Mouse (Mus musculus) brain, embryonic 14.5 days (tissue): ENCODE measurements around the gene Terb1. TPM values are rescaled to one million over a fixed set of nuclear protein-coding genes. Genes with fewer than 3 reads are reported as not detected.

ENCODE experiments used
- DNase-seq: peaks from one replicate; pipeline ENCODE4 v3.0.0-alpha.2; 2011; ENCODE audit warnings: low read depth
- CTCF ChIP-seq: fragments of 200-500 bp; IDR thresholded peaks from 2 replicates; pipeline ENCODE4 v1.5.1; 2012; ENCODE audit warnings: inconsistent platforms, mild to moderate bottlenecking, moderate library complexity, borderline replicate concordance; ENCODE audit not compliant: insufficient read depth, insufficient read length; ENCODE audit errors: extremely low read depth
- POLR2A ChIP-seq: fragments of 200-500 bp; IDR thresholded peaks from 2 replicates; pipeline ENCODE4 v1.6.1; 2012; ENCODE audit warnings: mild to moderate bottlenecking, inconsistent platforms, borderline replicate concordance; ENCODE audit not compliant: poor library complexity, insufficient read depth, insufficient read length, severe bottlenecking; ENCODE audit errors: extremely low read depth
- polyA plus RNA-seq: library from polyadenylated mRNA; depleted of rRNA; stranded (reverse); fragments of >200 nt; gene quantifications from 2 replicates; pipeline ENCODE4 v1.2.3, GENCODE M21; 2012; rRNA removed

Gene Terb1
- 0.38 and 0.57 TPM in 2 replicates for polyA plus RNA-seq

DNA sequence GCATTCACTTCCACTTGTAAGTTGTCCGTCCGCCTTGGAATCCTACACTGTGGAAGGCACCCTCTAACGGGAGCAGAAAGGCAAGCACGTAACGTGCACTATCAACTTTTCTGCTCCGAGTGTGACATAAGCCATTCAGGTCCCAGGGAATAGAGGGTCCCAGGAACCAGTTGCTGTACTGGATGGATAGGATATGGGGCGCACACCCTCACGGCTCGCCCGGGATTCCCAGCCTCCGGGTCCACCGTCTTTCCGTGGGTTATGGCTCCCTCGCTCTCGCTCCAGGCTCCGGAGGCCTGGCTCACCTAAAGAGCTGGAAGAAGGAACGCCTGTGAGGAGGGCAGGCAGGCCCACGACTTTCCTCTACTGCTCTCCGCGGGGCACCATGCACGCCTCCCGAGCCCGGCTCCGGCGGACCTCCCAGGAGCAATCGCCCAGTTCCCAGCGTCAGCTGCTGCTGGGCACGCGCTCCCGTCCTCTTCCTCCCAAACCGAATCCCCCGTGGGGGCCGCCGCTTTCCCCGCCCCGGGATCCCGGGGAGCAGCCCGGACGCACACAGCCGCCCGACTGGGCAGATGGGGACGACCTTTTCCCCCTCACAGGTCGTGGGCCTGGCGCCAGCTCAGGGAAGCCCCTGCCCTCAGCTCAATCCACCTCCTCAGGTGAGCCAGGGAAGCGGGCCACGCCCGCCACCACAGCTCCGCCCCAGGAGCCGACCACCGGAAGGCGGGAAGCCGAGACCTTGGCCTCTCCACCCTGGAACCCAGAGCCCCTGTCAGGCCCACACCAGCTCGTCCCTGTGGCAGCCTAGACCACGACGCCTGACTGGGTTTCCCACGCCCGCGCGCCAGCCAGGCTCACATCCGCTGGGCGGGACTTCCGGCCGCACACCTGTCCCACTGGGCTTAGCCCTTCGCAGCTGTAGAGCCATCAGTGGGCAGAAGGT lies at the start of gene Terb1:
Gene Terb1 (minus strand): TSS at position 850 of the 946 bp plus-strand sequence.
- no peak for TF ChIP-seq POLR2A
- TF ChIP-seq CTCF: no peak
- DNase-seq: peak; percentile 36

DNA sequence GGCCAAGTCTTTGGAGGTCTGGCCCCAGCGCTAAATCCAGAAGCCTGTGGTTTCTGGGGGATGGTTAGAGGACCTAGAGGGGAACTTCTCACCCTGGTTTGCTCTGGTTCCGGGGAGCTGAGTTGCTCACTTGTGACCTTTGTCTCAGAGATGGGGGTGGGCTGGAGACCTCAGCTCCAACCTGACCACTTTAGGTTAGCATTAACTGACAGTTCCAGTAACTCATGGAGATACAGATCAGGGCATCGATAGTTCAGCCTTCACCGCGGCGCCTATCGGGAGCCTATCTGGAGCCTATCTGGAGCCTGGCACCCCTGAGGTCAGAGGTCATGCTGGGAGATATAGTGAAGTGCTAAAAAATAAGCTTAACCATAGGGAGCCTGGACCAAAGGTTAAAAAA lies 47.5 kb upstream of the Terb1 start:
- no peak for TF ChIP-seq CTCF
- no peak for TF ChIP-seq POLR2A
- DNase-seq: no peak

DNA sequence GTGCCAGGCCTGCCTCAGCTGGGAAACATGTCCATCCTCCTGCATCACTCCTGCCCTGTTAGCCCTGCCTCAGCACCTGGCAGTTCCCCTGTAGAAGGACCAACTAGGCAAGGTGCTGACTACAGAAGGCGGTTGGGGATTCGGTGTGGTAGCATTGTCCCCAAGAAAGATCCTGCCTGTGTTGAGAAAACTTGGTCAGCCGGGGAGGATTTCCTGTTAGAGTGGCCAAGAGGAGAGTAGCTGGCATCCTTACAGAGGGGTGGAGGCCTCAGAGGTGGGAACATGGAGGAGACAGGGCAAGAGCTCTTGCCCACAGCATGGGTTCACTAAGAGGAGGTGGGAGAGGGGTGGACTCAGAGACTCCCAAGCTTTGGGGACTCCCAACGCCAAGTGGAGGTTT lies 45.5 kb upstream of the Terb1 start:
- DNase-seq: no peak
- TF ChIP-seq POLR2A (no peak), CTCF (no peak)

DNA sequence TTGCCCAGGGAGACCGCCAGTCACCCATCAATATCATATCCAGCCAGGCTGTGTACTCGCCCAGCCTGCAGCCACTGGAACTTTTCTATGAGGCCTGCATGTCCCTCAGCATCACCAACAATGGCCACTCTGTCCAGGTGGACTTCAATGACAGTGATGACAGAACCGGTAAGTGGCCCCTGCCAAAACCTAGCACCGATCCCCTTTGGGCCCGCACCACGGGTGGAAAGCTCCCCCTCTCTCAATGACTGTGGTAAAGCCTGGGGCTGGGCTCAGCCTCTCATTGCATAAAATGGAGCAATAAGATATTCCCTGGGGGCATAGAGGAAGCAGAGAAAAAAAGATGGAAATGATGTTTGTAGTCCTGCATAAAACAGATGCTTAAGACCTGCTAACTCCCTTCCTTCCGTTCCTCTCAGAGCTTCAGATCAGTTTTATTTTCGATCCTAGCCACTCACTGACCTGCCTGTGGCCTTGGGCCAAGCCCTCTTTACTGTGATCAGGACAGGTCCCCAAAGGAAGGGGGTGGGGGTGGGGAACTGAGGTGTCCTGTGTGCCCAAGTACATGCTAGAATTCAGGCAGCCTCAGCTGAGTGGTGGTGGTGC lies 33.8 kb upstream of the Terb1 start:
- TF ChIP-seq POLR2A (no peak), CTCF (no peak)

DNA sequence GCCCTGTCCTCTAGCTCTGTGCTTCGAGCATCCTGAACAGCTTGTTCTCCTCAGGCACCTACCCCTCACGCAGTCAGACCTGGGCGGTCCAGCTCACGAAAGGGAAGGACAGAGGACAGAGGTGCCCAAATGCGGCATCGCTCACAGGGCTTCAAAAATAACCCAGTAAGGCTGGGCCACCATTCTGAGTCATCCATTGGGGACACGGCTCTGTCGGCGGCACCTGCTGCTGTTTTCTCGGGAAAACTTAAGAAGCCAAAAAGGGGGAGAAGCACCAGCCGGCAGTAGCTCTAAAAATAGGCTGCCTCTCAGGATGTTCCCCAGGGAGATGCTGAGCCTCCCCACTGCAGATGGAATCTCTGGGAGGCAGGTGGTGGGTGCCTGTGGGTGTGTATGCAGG lies 32.5 kb upstream of the Terb1 start:
- TF ChIP-seq POLR2A (no peak), CTCF (no peak)
- no peak for DNase-seq

More for the DNA sequence above, 33.8 kb upstream of the Terb1 start:
- DNase-seq: no peak

DNA sequence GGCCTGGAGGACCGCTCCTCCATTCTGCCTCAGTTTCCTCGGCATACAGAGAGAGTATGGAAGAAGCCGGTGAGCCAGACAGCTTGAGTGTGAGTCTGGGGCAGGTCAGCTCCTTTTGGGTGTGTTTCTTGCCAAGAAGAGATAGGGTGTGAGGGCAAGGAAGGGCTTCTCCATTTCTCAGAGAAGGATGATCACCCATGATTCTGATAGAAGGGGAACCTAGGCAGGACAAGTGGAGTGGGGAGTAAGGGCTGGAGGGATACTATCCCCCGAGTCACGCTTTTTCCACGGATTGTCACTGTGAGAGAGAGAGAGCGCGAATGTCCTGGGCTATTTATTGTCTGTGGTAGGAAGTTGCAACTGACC lies 31.8 kb upstream of the Terb1 start:
- DNase-seq: no peak
- TF ChIP-seq POLR2A (no peak), CTCF (no peak)

DNA sequence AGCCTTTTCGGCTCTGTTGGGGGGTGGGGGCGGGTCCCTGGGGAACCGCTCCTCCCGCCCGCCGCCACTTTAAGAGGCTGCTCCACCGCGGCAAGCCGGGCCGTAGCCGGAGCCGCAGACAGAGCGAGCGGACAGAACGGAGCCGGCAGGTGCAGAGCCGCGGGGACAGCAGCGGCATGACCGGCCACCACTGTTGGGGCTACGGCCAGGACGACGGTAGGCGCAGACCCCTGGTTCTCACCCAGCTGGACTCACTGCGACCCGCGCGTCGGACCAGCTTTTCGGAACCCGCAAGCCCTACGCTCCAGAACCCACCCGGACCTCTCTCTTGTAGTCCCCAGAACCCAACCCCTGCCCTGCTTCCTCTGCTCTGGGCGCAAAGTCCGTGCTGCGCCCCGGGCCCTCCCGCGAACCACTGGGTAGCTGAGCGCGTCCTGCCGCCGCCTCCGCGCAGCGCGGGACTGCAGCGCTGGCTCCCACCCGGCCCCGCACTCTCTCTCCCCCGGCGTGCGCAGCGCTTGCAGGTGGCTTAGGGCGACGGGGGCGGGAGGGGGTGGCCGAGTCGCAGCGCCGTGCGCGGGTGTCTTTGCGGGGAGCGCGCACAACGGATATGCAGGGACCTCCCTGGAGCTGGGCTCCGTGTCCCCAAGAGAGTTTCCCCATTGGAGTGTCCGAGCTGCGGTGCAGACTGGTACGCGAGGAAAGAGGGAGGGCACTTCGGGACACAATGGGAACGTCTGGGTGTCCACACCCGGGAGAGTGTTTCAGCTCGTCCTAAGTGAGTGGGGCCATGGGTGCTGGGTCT lies 31.2 kb upstream of the Terb1 start:
- TF ChIP-seq CTCF: no peak
- peak; percentile 31 for DNase-seq

DNA sequence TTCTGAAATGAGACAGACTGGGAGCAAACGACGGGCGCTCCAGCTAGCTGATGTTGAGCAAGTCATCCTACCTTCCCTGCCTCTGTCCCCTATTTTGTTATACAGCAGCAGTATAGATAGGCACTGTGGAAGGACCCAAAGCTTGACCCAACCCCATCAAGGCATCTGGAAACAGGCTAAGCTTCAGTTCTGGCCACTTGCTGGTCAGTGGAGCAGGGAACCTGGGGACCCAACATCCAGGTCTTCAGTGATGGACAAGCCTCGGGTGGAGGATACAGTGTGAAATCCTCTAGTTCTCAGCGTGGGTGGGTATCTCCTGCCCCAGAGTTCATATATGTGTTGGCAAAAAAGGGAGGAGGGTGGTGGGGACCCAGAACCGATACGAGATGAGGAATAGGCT lies 30.5 kb upstream of the Terb1 start:
- no peak for TF ChIP-seq POLR2A
- no peak for TF ChIP-seq CTCF
- DNase-seq: no peak

DNA sequence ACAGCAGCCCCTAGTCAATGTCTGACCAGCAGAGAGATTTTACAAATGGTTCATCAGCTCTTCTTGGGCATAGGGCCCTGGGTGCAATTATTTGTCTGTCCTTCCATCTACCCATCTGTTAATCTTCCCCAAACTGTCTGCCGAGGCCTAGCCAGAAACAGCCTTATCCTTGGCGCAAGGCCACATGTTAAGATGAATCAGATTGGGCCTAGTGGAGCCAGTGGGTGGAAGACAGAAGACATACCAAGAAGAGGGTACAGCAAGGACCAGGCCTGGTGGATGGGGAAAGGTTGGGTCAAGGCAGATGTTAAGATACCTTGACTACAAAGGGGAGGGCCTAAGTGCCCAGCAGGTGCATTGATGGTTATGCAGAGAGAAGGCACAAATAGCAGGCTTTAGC lies 29.9 kb upstream of the Terb1 start:
- DNase-seq: no peak
- TF ChIP-seq POLR2A (no peak), CTCF (no peak)

DNA sequence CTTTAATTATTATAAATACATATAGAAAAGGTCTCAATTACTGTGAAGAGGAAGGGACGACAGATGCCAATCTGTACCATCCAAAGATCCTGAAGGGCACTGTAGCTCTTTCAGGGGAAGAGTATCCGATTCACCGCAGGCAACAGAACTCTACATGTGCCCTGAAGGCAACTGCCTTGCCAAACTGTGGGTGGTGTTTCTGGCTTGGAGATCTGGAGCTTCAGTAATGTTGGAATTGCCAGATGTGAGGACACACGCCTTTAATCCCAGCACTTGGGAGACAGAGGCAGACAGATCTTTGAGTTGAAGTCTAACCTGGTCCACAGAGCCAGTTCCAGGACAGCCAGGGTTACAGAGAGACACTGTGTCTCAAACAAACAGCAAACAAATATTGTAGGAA lies 29.2 kb upstream of the Terb1 start:
- no peak for TF ChIP-seq CTCF
- no peak for TF ChIP-seq POLR2A
- no peak for DNase-seq

DNA sequence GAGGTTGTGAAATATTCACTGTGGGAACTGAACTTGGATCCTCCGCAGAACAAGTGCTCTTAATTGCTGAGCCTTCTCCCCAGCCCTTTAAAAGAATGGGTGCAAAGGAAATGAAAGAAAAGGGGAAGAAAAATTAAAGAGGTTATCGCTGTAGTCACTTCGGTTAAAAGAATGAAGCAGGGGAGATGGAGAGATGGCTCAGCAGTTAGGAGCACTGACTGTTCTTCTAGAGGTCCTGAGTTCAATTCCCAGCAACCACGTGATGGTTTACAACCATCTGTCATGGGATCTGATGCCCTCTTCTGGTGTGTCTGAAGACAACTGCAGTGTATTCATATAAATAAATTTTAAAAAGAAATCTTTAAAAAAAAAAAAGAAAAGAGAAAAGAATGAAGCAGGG lies 26.3 kb upstream of the Terb1 start:
- DNase-seq: no peak
- no peak for TF ChIP-seq POLR2A
- no peak for TF ChIP-seq CTCF
